Mouse (Mus musculus): Measurements from ENCODE around the gene Actl6a. TPM values are rescaled to one million over a fixed set of nuclear protein-coding genes. Genes with fewer than 3 reads are reported as not detected.
"Not testable (repeated sequence)": the region's sequence is repeated elsewhere in the genome, so short reads cannot be mapped to it uniquely, and the experiment has no call there.

Gene Actl6a
- total and polyA plus RNA-seq, 2 experiments from 2014 or later, result 58.0 to 68.2 TPM

DNA sequence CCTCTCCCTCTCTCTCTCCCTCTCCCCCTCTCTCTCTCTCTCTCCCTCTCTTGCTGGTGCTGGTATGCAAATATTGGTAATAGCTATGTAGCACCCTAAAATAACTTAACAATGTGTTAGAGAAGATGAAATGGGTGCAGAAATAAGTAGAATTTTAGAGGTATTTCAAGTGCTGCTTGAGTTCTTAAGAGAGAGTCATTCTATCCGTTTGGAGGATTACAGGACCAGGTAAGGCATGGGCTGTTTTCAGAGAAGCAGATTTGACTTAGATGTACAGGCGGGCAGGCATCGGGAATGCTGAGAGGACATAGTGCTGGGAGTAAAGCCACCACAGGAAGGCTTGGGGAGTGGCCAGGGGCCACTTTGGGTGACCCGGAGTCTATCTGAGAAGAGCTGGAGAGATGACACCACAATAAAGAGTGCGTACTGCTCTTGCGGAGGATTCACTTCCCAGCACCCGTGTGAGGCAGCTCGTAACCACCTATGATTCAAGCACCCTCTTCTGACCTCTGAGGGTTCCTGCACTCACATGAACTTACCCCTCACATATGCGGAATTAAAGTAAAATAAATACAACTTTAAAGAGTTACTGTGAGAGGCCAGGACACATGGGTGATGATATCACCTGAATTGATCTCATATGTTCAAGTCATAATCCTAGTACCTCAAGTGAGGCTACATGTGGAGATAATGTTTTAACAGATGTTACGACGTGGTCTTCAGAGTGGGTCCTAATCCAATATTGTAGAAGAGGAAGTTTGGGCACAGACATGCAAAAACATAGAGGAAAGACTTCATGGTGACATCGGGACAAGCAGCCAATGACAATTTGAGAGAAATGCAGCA, 11.1 kb upstream of the Actl6a start:
- H3K27me3 ChIP-seq (ENCODE audit: control insufficient read depth, insufficient read depth, low read length), result no peaks in the 10 kb centered on the region
- TF ChIP-seq EP300 (IDR thresholded peaks at IDR 0.05; ENCODE audit: low read depth) (no peak), CTCF (IDR thresholded peaks at IDR 0.05; ENCODE audit: low read depth) (0 out of 2 replicates have a peak, but pooled peaks have one; percentile 23)
- DNase-seq (ENCODE audit: low spot score) (no peak), ATAC-seq (ENCODE audit: insufficient read depth, low read depth) (no peak)
- 0 out of 2 replicates have a peak, but pooled peaks cover 7% of the 10 kb centered on the region for H3K4me1 ChIP-seq (ENCODE audit: control insufficient read depth, insufficient read depth)
- H3K4me2 ChIP-seq (ENCODE audit: low read depth, low read length), result no peak overlapping the region
- H3K36me3 ChIP-seq (replicated peaks; ENCODE audit: control insufficient read depth, insufficient read depth, low read length), result no peaks in the 10 kb centered on the region
- H3K4me3 ChIP-seq (ENCODE audit: low read depth, low read length), result no peak overlapping the region
- no peak overlapping the region for H3K9ac ChIP-seq (replicated peaks; ENCODE audit: low read depth, low read length)
- no peak overlapping the region for H3K27ac ChIP-seq (ENCODE audit: low read depth)
- H3K9me3 ChIP-seq (replicated peaks; ENCODE audit: control insufficient read depth, low read length), result no peaks in the 10 kb centered on the region
- WGBS, result 61% methylated on average over 12 of the region's 12 CpGs

DNA sequence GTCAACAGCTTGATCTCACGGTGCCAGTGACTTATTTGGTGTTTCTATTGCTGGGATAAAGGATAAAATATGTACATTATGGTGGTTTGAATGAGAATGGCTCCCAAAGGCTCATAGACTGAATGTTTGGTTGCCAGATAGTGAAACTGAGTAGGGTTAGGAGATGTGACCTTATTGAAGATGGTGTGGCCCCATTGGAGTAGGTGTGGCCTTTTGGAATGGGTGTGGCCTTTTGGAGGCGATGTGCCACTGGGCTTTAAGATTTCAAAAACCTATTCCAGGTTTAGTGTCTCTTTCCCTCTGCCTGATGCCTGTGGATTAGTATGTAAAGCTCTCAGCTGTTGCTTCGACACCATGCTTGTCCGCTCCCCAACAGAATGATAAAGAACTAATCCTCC, 10.5 kb upstream of the Actl6a start:
- no peak for ATAC-seq (ENCODE audit: insufficient read depth, low read depth)
- H3K4me3 ChIP-seq (ENCODE audit: low read depth, low read length), result no peak overlapping the region
- 89% methylated on average over 4 of the region's 4 CpGs for WGBS

DNA sequence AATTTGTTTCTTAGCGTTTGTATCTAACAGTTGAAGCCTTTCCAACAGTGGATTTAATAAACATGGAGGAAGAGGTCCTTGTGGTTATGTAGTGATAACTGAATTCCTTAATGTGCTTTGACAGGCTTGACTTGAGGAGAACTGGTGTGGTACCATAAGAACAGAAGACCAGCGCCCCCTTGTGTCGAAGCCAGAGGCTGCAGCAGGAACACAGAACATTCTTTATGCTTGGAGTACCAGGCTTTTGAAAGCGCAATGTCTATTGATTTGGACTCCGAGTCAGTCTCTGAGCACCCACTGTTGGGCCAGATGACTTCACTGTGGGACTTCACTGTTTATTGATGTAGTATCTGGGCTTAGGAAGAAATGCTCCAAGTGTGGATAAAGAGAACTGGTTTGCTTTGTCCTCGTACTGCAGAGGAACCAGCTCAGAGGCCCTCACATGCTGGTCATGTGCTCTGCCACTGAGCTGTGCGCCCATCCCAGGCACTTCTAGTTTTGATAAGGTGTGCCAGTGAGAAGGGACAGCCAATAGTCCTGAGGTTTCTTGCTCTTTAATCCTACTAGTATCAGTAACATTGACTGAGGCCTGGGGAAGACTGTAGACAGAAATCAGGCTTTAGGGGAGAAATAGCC, 7.8 kb upstream of the Actl6a start:
- WGBS, result 23% methylated on average over 7 of the region's 7 CpGs
- H3K9ac ChIP-seq (replicated peaks; ENCODE audit: low read depth, low read length), result no peak overlapping the region
- no peak overlapping the region for H3K27ac ChIP-seq (ENCODE audit: low read depth)
- no peaks in the 10 kb centered on the region for H3K27me3 ChIP-seq (ENCODE audit: control insufficient read depth, insufficient read depth, low read length)
- no peaks in the 10 kb centered on the region for H3K36me3 ChIP-seq (replicated peaks; ENCODE audit: control insufficient read depth, insufficient read depth, low read length)
- peak; percentile 78 for DNase-seq (ENCODE audit: low spot score)
- no peaks in the 10 kb centered on the region for H3K4me1 ChIP-seq (ENCODE audit: control insufficient read depth, insufficient read depth)
- no peak overlapping the region for H3K4me3 ChIP-seq (ENCODE audit: low read depth, low read length)
- ATAC-seq (ENCODE audit: insufficient read depth, low read depth), result peak; percentile 71; the same call in 1 of the 2 replicates
- peak; percentile 94 for TF ChIP-seq CTCF (IDR thresholded peaks at IDR 0.05; ENCODE audit: low read depth)
- no peak for TF ChIP-seq EP300 (IDR thresholded peaks at IDR 0.05; ENCODE audit: low read depth)
- no peaks in the 10 kb centered on the region for H3K9me3 ChIP-seq (replicated peaks; ENCODE audit: control insufficient read depth, low read length)
- H3K4me2 ChIP-seq (ENCODE audit: low read depth, low read length), result no peak overlapping the region

More for the DNA sequence above, 10.5 kb upstream of the Actl6a start:
- 0 out of 2 replicates have a peak, but pooled peaks cover 7% of the 10 kb centered on the region for H3K4me1 ChIP-seq (ENCODE audit: control insufficient read depth, insufficient read depth)
- DNase-seq (ENCODE audit: low spot score), result no peak
- H3K27me3 ChIP-seq (ENCODE audit: control insufficient read depth, insufficient read depth, low read length), result no peaks in the 10 kb centered on the region
- H3K9ac ChIP-seq (replicated peaks; ENCODE audit: low read depth, low read length), result no peak overlapping the region
- TF ChIP-seq EP300 (IDR thresholded peaks at IDR 0.05; ENCODE audit: low read depth) (no peak), CTCF (IDR thresholded peaks at IDR 0.05; ENCODE audit: low read depth) (no peak)
- H3K9me3 ChIP-seq (replicated peaks; ENCODE audit: control insufficient read depth, low read length), result no peaks in the 10 kb centered on the region
- no peak overlapping the region for H3K4me2 ChIP-seq (ENCODE audit: low read depth, low read length)
- H3K27ac ChIP-seq (ENCODE audit: low read depth), result no peak overlapping the region
- H3K36me3 ChIP-seq (replicated peaks; ENCODE audit: control insufficient read depth, insufficient read depth, low read length), result no peaks in the 10 kb centered on the region

DNA sequence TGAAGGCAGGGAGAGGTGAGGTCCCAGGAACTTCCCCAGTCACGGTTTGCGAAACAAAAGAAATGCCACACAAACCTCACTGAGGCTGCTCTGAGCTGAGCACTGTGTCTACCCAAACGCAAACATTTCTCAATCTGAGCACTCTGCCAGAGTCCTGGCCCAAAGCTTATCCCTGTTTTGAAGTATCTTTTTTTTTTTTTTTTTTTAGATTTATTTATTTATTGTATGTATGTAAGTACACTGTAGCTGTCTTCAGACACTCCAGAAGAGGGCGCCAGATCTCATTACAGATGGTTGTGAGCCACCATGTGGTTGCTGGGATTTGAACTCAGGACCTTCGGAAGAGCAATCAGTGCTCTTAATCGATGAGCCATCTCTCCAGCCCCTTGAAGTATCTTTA, 2.1 kb upstream of the Actl6a start:
- DNase-seq (ENCODE audit: low spot score); H3K4me1 ChIP-seq (ENCODE audit: control insufficient read depth, insufficient read depth); ATAC-seq (ENCODE audit: insufficient read depth, low read depth); H3K27me3 ChIP-seq (ENCODE audit: control insufficient read depth, insufficient read depth, low read length); H3K9ac ChIP-seq (replicated peaks; ENCODE audit: low read depth, low read length); H3K27ac ChIP-seq (ENCODE audit: low read depth); H3K9me3 ChIP-seq (replicated peaks; ENCODE audit: control insufficient read depth, low read length); H3K36me3 ChIP-seq (replicated peaks; ENCODE audit: control insufficient read depth, insufficient read depth, low read length); H3K4me3 ChIP-seq (ENCODE audit: low read depth, low read length); H3K4me2 ChIP-seq (ENCODE audit: low read depth, low read length): not testable (repeated sequence)
- WGBS, result 94% methylated on average over 6 of the region's 6 CpGs

DNA sequence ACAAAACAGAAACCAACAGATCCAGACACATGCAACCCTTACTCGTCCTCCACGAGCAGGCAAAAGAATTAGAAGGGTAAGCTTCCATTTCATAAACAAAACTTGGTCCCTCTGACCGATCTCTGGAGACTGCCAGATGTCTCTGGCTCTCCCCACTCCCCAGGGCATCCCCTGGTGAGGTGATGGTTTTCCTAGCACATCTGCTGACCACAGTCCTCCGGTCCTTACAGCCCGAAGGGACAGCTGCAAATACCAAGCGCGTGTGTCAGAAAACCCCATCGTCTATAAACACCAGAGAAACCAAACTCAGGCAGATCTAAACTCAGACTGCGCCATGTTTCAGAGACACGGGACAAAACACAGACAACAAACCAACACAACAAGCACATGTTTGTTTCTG, 1.5 kb upstream of the Actl6a start:
- not testable (repeated sequence) for ATAC-seq (ENCODE audit: insufficient read depth, low read depth); H3K9ac ChIP-seq (replicated peaks; ENCODE audit: low read depth, low read length); DNase-seq (ENCODE audit: low spot score); H3K4me2 ChIP-seq (ENCODE audit: low read depth, low read length); H3K4me3 ChIP-seq (ENCODE audit: low read depth, low read length); H3K4me1 ChIP-seq (ENCODE audit: control insufficient read depth, insufficient read depth); H3K27ac ChIP-seq (ENCODE audit: low read depth); H3K9me3 ChIP-seq (replicated peaks; ENCODE audit: control insufficient read depth, low read length); H3K27me3 ChIP-seq (ENCODE audit: control insufficient read depth, insufficient read depth, low read length); H3K36me3 ChIP-seq (replicated peaks; ENCODE audit: control insufficient read depth, insufficient read depth, low read length)
- 85% methylated on average over 10 of the region's 10 CpGs for WGBS

Data from heart, postnatal 0 days (tissue).